Mouse (Mus musculus) heart, postnatal 4 days (tissue): ENCODE data around the gene Tacc2. TPM values are rescaled to one million over a fixed set of nuclear protein-coding genes. Genes with fewer than 3 reads are reported as not detected.
"Not testable (repeated sequence)": the region's sequence is repeated elsewhere in the genome, so short reads cannot be mapped to it uniquely, and the experiment has no call there.

Source experiments
- DNase-seq: peaks from one replicate; pipeline ENCODE4 v3.0.0; 2021
- total RNA-seq, 2 experiments: library from RNA; stranded (reverse); gene quantifications; 2 replicates each; pipeline ENCODE4 v1.2.3; 2021

The Tacc2 gene
- total RNA-seq, 2 experiments from 2014 or later = 140 to 147 TPM

DNA sequence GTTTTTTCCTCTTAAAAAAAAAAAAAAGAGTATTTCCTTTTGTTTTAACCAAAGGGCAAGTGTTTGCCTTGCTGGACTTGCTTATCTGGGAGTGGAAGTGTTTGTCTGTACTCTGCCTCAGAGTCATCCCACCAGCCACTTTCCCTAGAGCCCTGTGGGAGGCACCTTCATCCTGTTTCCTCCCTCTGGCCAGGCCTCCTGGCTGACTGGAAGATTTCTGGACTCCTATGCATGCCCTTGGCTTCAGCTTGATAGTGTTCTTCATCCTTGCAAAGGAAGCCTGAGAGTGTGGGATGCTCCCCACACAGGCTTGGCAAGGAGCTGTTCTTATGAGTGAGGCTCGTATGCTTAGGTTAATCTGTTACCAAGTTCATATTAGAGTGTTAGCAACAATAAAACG, 77.3 kb downstream of the Tacc2 start:
- peak; percentile 71 for DNase-seq

DNA sequence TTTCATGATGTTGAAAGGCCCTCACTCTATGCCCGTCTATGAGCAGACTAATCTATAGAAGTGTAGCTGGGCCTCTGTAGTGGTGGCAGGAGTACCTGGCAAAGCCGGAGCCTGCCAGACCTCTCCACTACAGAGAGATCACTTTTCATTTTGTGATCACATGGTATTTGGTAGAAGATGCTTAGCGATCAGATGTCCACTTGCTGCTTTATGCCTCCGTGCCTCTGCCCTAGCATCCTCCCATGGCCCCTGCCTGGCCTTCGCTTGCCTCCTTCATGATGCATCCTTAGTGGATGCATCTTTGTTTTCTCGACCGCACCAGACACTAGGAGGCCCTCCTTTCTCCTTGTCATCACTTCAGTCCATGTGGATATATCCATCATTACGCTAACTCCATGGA, 79.7 kb downstream of the Tacc2 start:
- no peak for DNase-seq

DNA sequence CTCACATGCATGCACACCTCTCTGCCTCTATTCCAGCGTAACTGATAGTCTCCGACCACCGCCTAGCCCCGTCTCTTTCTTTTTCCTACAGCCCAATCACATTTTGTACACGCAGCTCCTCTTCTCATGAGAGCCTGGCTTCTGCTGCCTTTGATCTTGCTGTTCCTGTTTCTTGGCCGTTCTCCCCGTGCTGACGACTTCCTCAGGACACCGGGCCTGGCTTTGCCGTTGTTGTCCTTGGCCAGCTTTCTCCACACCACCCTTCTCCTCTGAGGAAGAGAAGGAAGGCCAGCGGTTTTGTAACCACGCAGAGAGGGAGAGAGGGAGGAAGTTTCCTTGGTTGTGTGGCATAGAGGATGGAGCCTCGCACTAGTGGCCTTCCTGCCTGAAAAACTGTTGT, 80.5 kb downstream of the Tacc2 start:
- peak; percentile 84 for DNase-seq

DNA sequence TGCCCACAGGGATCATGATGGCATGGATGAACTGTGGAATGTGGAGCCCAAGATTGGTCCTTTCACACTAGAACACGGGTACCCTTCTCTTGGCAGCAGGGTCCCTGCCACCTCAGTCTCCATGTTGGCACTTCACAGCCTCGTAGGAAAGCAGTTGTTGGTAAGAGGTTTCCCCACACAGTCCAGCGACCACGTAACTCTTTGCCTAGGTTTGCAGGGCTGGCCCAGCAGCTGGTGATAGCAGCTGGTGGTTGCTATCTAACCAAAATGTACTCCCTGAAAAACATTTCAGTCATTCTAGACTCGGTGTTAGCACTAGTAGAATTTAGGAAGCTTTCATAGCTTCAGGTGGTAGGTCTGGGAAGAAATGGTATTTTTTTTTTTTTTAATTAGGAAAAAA, 81.9 kb downstream of the Tacc2 start:
- no peak for DNase-seq

DNA sequence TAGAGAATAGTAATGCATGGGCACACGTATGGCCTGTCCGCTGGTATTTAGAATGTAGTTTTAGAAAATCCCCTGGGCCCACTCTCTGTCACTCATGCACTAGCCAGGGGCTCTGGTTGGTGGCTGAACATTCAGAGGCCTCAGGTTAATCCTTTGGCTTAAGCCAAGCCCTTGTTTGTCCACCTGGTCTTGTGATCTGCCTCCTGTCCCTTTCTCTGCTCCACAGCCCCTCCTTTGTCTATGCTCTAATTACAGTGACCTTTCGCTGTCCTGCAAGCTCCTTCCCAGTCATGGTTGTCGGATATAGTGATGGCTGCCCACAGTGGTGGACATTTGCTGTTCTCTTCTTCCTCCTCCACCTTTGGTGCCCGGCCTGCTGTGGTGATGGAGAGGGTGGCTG, 85.0 kb downstream of the Tacc2 start:
- DNase-seq = no peak

DNA sequence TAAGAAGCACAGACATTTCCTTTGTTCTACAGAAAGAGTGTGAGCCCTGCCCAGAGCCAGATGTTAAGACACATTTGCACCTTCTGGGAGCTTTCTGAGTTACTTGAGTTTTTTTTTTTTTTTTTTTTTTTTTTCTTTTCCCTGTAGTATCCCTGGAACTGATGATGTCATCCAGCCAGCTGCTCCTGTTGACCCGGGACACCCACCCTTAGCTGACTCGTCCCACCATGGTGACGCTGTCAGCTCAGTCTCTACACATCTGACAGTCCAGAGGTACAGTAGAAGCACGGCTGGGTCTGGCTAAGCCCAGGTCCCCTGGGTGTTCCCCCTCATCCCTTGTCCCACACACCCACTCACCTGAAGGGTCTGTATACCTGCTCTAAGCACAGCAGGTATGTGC, 85.6 kb downstream of the Tacc2 start:
- peak; percentile 41 for DNase-seq

DNA sequence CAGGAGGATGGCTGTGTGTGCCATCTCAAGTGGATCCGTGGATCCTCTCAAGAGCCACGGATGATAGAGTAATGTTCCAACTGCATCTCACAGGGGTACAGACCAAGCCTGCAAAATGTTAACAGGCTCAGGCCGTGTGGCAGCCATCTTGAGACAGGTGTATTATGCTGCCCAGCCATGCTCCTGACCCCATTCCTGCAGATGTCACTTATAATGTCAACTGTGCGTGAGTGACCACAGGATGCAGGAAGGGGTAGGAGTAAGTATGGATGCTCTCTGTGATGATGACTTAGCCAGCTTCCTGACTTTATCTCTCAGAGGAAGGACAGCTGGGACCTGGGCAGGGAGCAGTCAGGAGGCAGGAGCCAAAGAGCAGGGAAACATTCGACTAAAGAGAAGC, 86.8 kb downstream of the Tacc2 start:
- DNase-seq = no peak

DNA sequence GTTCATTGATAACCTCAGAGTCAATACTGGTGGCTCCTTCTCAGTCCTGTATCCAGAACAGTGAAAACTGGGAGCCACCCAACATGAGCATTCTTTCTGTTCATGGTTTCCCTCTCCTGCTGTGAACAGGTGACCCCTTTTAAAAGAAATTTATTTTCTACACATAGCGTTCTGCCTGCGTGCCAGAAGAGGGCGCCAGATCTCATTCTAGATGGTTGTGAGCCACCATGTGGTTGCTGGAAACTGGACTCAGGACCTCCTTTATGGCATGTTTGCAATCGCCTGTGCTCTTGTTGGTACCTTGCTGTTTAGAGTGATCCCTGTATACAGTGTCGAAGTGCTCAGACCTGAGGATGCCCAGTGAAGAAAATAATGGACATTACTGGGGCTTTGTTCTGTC, 87.4 kb downstream of the Tacc2 start:
- DNase-seq = no peak

DNA sequence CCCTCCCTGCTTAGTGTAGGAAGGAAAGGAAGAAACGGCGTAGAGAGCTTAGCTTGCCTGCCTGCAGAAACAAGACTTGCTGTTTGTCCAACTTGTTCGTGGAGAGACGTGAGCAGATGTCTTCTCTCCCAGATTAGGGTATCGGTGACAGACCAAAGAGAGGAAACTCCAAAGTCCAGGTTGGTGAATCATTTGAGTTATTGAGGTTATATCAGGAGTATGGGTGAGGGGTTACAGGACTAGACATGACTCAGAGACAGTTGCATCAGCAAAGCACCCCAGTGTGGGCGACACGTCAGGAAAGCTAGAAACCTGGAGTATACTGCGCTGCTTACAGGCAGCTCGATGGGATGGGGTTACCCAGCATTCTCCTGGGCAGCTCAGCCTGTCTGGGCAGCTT, 88.1 kb downstream of the Tacc2 start:
- no peak for DNase-seq

DNA sequence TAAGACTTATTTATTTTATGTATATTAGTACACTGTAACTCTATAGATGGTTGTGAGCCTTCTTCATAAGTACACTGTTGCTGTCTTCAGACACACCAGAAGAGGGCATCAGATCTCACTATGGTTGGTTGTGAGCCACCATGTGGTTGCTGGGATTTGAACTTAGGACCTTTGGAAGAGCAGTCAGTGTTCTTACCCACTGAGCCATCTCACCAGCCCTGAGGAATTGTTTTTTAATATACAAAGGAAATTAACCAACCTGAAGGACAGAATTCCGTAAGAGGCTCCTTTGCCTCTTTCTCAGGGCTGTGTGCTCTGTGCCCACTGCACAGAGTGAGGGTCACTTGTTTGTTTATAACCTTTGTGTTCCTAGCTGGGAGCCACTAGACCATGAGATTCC, 90.8 kb downstream of the Tacc2 start:
- DNase-seq = not testable (repeated sequence)

DNA sequence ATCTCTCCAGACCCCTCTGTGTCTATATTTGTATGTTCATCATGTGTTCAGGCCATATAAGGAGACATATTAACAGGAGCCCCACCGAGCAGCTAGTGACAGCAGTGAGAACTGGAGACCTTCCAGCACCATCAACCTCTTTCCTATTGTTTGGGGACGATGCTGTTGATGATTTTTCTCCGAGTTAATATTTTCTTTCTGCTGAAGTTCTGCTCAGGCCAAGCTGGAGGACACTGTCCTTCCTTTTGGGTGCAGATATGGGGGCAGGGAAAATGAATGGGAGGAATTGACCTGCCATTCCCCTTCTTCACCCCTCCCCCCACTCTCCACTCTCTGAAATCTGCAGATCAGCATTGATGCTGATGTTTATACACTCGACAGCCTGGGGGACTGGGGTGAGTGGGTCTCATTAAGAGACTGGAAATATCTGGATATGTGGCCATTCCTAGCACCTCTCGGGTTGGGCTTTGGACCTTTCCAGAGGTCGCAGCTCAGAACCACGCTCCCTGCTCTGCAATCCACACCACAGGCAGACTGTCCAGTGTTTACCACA, 91.6 kb downstream of the Tacc2 start:
- peak; percentile 48 for DNase-seq

DNA sequence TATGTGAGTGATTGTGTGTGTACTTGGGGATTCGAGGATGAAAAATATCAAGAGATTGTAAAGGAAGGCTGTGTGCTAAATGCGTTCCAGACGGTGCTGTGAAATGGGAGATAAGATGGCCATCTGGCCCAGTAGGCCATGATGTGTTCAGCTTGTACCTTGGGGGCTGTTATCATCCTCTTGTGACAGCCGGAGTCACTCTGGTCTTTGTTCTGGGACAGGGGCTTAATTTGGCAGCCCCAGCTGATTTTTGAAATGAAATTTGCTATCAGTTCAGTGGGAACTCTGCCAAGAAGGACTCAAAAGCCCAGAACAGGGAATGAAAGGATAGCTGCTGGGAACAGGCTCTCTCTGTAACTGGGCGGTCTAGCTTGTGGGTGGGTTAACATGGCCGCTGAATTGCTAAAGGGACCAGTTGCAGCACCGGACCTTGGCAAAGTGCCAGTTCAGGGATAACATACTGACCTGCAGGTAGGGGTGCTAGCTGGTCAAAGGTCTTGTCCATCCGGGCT, 92.2 kb downstream of the Tacc2 start:
- DNase-seq = peak; percentile 85

DNA sequence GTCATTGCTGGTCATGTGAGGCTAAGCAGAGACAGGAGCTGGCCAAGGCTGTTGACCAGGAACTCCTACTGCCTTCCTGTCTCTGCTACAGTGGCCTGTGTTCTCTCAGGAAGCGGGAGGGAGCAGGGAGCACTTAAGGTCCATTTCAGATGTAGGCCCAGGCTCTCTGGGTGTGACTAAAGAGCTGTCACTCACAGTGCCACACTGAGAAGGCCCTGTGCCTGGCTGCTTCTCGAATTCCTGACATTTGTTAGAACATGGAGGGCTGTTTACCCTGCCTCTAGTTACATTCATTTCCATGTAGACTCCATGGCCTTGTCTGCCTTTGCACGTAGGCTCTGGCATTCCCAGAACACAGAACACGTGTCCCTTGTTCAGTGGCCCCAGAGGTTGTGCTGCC, 93.1 kb downstream of the Tacc2 start:
- peak; percentile 58 for DNase-seq

DNA sequence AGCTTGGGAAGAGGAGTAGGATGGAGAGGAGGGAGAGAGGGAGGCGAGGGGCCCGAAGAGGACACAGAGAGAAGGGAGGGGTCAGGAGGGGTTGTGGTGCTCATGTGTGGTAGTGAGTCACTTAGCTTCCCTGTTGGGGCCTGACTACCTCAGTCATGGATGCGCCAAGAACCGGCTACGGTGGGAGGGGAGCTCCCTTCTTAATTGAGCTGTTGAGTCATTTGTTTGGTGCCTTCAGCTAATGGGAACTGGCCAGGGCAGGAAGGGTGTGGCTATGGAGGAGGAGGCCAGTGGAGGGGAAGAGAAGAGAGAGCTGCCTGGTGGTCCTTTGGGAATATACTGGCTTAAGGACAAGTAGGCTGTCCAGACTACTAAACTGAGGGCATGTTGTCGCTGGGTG, 94.1 kb downstream of the Tacc2 start:
- peak; percentile 79 for DNase-seq

DNA sequence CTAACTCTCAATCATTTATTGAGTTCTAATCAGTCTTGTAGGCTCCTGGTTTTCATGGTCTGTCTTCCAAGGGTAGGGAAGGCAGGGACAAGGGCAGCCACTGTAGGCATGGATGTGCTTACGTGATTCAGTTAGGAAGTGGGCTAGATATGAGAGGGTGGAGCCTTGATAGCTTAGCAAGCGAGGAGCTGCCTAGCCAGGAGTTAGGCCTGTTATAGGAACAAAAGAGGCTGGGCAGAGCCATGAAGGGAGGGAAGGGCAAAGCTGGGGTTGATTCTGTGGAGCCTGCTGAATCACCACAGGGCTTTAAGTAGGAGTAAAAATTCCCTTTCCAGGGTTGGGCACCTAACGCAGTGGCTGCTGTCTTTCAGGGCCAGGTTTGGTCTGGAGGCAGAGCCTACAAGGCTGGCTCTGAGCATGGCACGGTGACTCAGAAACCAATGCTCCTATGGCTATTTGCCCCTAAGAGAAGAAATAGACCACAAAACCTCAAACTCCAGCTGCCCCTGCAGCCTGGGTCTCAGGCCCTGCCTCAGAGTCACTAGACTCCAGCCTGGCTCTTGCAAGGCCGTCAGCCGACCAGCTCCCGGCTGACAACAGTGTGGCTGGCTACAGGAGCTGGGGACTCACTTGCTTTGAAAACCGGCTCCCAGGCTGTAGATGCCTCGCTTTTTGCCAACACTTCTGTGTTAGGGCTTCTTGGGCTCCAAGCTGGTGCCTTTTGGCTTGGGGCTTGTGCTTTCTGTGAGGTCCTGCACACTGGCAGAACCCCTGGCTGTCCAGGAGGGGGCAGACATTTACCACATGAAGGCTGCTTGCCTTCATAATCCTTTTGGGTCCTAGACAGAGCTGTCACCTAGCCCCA, 96.2 kb downstream of the Tacc2 start:
- peak; percentile 72 for DNase-seq

DNA sequence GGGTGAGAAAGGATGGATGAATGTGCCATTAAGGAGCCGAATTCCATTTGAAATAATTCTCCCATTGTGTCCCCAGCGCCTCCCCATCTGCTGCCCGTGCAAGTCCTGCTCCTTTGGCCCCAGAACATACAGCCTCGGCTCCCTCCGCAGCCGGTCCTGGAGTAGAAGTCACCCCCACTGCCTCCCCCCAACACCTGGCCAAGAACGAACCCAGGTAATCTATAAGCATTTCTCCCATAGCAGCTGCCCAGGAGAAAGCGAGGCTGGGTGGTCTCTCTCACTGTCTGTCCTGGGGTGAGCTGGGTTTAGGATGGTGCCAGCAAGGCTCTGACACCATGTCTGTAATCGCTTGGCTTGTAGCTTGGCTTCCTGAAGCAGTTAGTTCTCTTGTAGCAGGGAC, 97.3 kb downstream of the Tacc2 start:
- no peak for DNase-seq

DNA sequence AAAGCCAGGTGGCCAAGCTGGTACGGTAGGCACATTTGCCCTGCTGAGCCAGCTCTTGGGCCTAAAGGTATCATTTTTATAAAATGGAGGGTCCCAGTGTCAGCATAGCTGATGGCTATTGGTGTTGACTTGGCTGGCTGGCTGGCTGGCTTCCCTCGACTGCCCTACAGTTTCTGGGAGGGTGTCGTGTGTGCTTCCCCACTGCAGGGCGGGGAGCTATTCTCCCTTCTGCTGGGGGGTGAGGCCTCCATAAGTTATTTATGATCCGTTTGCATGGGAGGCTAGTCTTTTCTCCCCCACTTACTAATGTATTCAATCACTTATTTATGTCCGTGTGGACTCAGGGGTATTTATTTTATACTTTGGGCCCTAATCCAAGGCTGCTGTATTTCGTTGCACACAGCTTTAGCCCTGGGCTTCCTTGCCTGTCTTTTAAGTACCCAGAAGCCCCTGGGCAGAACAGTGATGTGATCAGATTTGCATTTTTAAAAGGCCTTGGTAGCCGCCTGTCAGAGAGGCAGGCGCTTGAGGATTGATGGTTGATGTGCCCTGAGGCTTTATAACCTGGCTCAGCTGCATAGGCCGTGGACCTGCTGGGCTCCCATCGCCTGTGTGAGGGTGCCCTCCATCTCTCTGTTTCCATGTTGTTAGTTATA, 99.8 kb downstream of the Tacc2 start:
- DNase-seq = no peak

DNA sequence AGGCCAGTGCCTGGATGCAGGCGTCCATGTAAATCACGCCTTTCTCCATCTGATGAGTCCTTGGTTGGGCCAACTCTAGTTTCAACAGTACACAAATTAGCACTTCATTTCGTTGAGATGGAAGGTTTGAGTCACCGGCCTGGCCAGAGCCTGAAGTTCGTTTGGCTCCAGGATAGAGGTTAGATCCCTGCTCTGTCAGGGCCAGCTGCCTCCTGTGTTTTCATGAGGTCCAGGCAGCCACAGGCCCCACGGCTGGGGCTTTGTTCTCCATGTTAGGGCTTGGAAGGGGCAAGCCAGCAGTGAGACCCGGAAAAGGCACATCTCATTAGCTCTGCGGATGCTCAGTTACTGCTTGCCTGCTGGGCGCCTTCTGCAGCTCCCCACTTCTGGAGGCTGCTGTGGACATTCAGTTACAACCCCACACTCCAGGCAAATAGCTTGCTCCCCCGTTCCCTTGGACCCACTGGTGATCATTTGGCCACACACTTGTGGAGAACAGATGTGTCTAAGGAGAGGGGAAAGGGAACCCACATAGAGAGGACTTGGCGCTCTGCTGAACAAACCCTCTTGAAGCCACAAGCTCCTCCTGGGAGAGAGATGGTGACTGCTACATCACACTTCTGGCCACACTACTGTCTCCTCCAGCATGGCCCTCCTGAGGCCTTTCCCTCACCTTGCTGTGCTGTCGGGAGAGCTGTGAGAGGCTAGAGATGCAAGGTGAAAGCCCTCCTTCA, 100.5 kb downstream of the Tacc2 start:
- DNase-seq = no peak

DNA sequence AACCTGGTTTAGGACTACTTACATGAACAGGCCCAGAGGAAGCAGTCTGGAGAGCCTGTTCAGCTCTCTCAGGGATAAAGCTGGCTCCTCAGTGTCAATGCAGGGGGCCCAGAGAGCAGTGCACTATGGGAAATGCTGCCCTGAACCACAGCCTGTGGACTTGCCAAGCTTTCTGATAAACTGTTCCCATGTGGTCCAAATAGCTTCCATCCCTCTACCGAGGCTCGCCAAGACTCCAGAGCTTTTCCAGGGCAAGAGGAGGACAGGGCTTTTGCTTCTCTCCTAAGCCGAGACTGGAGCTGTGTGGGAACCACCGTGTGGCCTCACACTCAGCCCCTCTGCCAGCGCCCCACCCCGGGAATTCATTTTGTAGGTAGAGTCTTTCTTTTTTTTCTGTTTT, 101.2 kb downstream of the Tacc2 start:
- DNase-seq = peak; percentile 70

DNA sequence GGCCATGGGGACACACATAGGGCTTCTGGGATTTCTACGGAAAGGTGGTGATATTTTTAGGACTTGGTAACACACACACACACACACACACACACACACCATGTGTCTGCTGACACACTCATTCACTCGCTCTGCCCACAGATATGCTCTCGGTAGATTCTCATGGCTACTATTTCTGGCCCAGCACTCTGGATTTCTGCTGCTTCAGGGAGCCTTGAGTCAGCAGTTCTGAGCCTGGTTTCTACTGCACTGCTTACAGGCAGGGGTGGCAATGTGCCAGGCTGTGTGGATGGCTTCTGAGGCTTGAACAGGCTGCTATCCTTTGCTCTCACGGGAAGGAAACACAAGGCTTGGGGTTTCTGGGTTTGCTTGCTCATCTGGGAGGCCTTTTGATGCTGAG, 104.6 kb downstream of the Tacc2 start:
- DNase-seq = peak; percentile 76

DNA sequence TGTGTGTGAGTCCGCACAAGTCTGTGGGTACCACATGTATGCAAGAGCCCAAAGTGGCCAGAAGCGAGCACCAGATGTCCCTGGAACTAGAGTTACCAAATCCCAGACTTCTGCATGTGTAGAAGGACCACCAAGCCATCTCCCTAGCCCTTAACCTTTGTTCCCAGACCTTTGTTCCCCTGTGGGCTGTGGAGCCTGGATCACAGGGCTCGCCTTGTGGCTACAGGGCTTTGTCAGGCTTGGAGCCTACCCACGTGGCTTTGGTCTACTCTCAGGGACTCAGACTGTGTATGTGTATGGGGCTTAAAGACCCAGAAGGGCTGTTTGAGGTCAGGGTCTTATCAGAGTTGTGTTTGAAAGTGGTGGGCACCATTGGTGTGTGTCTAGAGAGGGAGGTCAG, 111.4 kb downstream of the Tacc2 start:
- DNase-seq = no peak

DNA sequence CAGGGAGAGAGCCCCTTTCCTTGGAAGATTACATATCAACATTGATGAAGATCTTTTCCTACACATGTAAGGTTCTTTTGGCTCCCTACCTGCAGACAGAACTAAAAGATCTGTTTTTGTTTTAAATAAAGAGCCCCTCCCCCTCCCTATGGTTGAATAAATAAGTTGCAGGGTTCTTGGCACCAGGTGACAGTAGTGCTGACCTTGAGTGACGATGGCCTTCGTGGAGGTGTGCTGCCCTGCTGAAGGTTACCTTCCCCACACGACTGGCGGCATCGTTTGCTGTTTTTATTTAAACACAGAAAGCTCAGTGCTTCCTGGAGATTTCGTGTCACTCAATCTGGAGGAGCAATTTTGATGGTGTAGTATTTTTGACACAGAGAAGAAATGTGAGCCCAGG, 113.6 kb downstream of the Tacc2 start:
- DNase-seq = no peak

DNA sequence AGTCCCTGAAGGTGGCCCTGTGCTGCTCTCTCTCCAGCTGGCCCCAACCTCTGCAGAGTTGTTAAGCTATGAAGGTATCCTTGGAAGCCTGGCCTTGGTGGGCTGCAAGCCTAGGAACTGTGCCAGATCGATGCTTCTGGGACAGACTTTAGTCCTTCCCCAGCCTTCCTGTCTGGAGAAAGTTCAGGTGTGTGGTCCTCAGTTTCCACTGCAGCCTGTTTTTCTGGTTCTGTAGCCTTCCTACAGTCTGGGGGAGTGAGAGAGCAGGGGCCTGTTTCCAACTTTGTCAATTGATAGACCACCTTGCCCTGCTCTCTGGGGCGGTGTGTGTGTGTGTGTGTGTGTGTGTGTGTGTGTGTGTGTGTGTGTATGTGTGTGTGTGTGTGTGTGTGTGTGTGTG, 114.7 kb downstream of the Tacc2 start:
- DNase-seq = no peak
